In genomic region chr12:100198967-100199660, GRCm38 (mm10) we compare ENCODE assay signal across 8 mouse cellular contexts. TPM values are rescaled to one million over a fixed set of nuclear protein-coding genes. Genes with fewer than 3 reads are reported as not detected.
DNase-seq lines count a peak whose midpoint lies in the region; ATAC-seq and TF ChIP-seq lines count a peak whose summit lies in the region.

Gene Calm1, plus strand, starts transcription at chr12:100199435.

- H3K9me3 ChIP-seq in lung, embryonic 16.5 days (ENCODE audit: control insufficient read depth, low read length) = no peaks in the 10 kb centered on the region

- TF ChIP-seq CTCF in thymus, adult 2 months (IDR thresholded peaks at IDR 0.05; ENCODE audit: borderline replicate concordance, control insufficient read depth, extremely low read depth, insufficient read depth, low read length, poor library complexity) = peak; percentile 34; the same call in 1 of the 2 replicates

- H3K9ac ChIP-seq in lung, embryonic 16.5 days (ENCODE audit: low read length) = peak within 1 kb of the TSS; percentile 92

- ATAC-seq in lung, embryonic 16.5 days (ENCODE audit: low read depth) = peak; percentile 87

- H3K4me2 ChIP-seq in lung, embryonic 16.5 days (ENCODE audit: low read depth, low read length) = peak within 1 kb of the TSS; percentile 97

- no peaks in the 10 kb centered on the region for H3K27me3 ChIP-seq in lung, embryonic 16.5 days (ENCODE audit: control insufficient read depth, insufficient read depth, low read depth, low read length)
- no peaks in the 10 kb centered on the region for H3K27me3 ChIP-seq in thymus, adult 2 months (ENCODE audit: control insufficient read depth, insufficient read depth, low read length)

- peak; percentile 100 for TF ChIP-seq POLR2A in thymus, adult 2 months (IDR thresholded peaks at IDR 0.05; ENCODE audit: control insufficient read depth, extremely low read depth, insufficient read depth, low read length, poor library complexity)

- H3K27ac ChIP-seq in lung, embryonic 16.5 days (ENCODE audit: low read length) = peak within 1 kb of the TSS; percentile 85
- peak within 1 kb of the TSS; percentile 68 for H3K27ac ChIP-seq in thymus, adult 2 months (ENCODE audit: control insufficient read depth, insufficient read depth, low read length)

- DNase-seq in MN1 (ENCODE audit: low spot score) = peak; percentile 93
- peak; percentile 95 for DNase-seq in cerebellum, adult 8-10 months
- DNase-seq in forelimb bud, embryonic 11.5 days (ENCODE audit: low read depth, low spot score) = peak; percentile 96
- DNase-seq in heart, postnatal 4 days = peak; percentile 96
- peak; percentile 78 to 91 for DNase-seq in layer of hippocampus, adult 8-10 months (ENCODE audit: low spot score in 2 of 2)
- peak; percentile 86 for DNase-seq in ovary, adult 18-20 months (ENCODE audit: low spot score)
- DNase-seq in thymus, adult 2 months = peak; percentile 92

- peaks cover 12% of the 10 kb centered on the region for H3K36me3 ChIP-seq in lung, embryonic 16.5 days (ENCODE audit: control insufficient read depth, insufficient read depth, low read length)
- peaks cover 16% of the 10 kb centered on the region for H3K36me3 ChIP-seq in thymus, adult 2 months (ENCODE audit: control insufficient read depth, insufficient read depth, low read length)

- peaks cover 21% of the 10 kb centered on the region for H3K4me1 ChIP-seq in lung, embryonic 16.5 days (replicated peaks; ENCODE audit: control insufficient read depth, insufficient read depth, low read length)
- peaks cover 6% of the 10 kb centered on the region for H3K4me1 ChIP-seq in thymus, adult 2 months (replicated peaks; ENCODE audit: control insufficient read depth, insufficient read depth, low read length)

- under 1% methylated on average over 58 of the region's 58 CpGs for WGBS in lung, embryonic 16.5 days
- WGBS in thymus, adult 2 months = under 1% methylated on average over 58 of the region's 58 CpGs

- peak within 1 kb of the TSS; percentile 98 for H3K4me3 ChIP-seq in lung, embryonic 16.5 days (ENCODE audit: low read length)
- H3K4me3 ChIP-seq in thymus, adult 2 months (ENCODE audit: control insufficient read depth, insufficient read depth, low read length) = peak within 1 kb of the TSS; percentile 93

RNA-seq across cellular contexts. Expression of gene Calm1, which starts in this region (rescaled TPM):
- 100 to 1,000 TPM; 366 to 373 TPM for total RNA-seq in heart, postnatal 4 days (2021)
- total RNA-seq in layer of hippocampus, adult 8-10 months (2022) = 1,000 to 10,000 TPM; 1,770 to 1,934 (median 1,827) TPM
- polyA plus RNA-seq in lung, embryonic 16.5 days (2015; fragmentation: Nextera tagmentation; extraction: Ambion mirVana) = 1,745 and 1,859 TPM in 2 replicates
- polyA plus RNA-seq in thymus, adult 2 months (2012; rRNA removed) = 511 and 554 TPM in 2 replicates

Comparison
In these comparisons a context has a peak if more than half of its experiments do, and no peak if none do; other contexts are left out.
1. Peak in every context shown above with its lines: DNase-seq, ATAC-seq, H3K4me3 ChIP-seq and H3K27ac ChIP-seq.
2. RNA of gene Calm1 (total RNA-seq): 1,770 to 1,934 TPM in layer of hippocampus, adult 8-10 months; 366 to 373 TPM in heart, postnatal 4 days; every median in the first group is over 4 times any median in the second.